Mouse (Mus musculus) mouse embryonic stem cell (cell line): ENCODE results near the gene Dscaml1.

Experiments
- in situ Hi-C, 2 experiments: fragments of 300-500 bp; cut with MboI; formaldehyde crosslinking; loops; 1 replicate in 1 of 2; 3 replicates in 1 of 2; pipeline ENCODE4 v1.14.3; 2019 to 2020; ENCODE audit warnings: low sequenced_read_pairs in 2 of 2, low pct_unique_long_range_greater_than_20kb in 1 of 2, mixed read lengths in 1 of 2; ENCODE audit not compliant: unreplicated experiment in 1 of 2

Gene Dscaml1

GRCm38 (mm10) chr9:45407706-45408675, 18.4 kb upstream of the Dscaml1 start:
- in situ Hi-C loops, result no loop called here

GRCm38 (mm10) chr9:45410193-45410592, 16.2 kb upstream of the Dscaml1 start:
- in situ Hi-C loops, result loop anchor here (5.0 kb wide), 1 partner anchor 108 kb away; no protein-coding TSS in a partner anchor

- in situ Hi-C loops, result loop anchor here (5.0 kb wide), 1 partner anchor 108 kb away; no protein-coding TSS in a partner anchor
Observed at GRCm38 (mm10) chr9:45410614-45411013, 15.8 kb upstream of the Dscaml1 start.

GRCm38 (mm10) chr9:45411111-45411510, 15.3 kb upstream of the Dscaml1 start:
- in situ Hi-C loops, result loop anchor here (5.0 kb wide), 1 partner anchor 109 kb away; no protein-coding TSS in a partner anchor

GRCm38 (mm10) chr9:45411803-45412202, 14.6 kb upstream of the Dscaml1 start:
- in situ Hi-C loops, result loop anchor here (5.0 kb wide), 1 partner anchor 110 kb away; no protein-coding TSS in a partner anchor

GRCm38 (mm10) chr9:45412287-45412686, 14.1 kb upstream of the Dscaml1 start:
- in situ Hi-C loops, result loop anchor here (5.0 kb wide), 1 partner anchor 110 kb away; no protein-coding TSS in a partner anchor

GRCm38 (mm10) chr9:45412700-45413477, 13.5 kb upstream of the Dscaml1 start:
- in situ Hi-C loops, result loop anchor here (5.0 kb wide), 1 partner anchor 111 kb away; no protein-coding TSS in a partner anchor

- in situ Hi-C loops, result loop anchor here (5.0 kb wide), 1 partner anchor 111 kb away; no protein-coding TSS in a partner anchor
Observed at GRCm38 (mm10) chr9:45413478-45414140, 12.8 kb upstream of the Dscaml1 start.

- in situ Hi-C loops, result loop anchor here in 1 of 2 experiments (5.0 kb wide), 1 partner anchor 194 kb away; no protein-coding TSS in a partner anchor
Observed at GRCm38 (mm10) chr9:45415912-45416311, 10.5 kb upstream of the Dscaml1 start.

GRCm38 (mm10) chr9:45417245-45417644, 9.2 kb upstream of the Dscaml1 start:
- in situ Hi-C loops, result loop anchor here in 1 of 2 experiments (5.0 kb wide), 1 partner anchor 195 kb away; no protein-coding TSS in a partner anchor

- in situ Hi-C loops, result loop anchor here in 1 of 2 experiments (5.0 kb wide), 1 partner anchor 196 kb away; no protein-coding TSS in a partner anchor
Observed at GRCm38 (mm10) chr9:45418252-45418651, 8.2 kb upstream of the Dscaml1 start.

- in situ Hi-C loops, result no loop called here
Observed at GRCm38 (mm10) chr9:45421209-45421608, 5.2 kb upstream of the Dscaml1 start.

- in situ Hi-C loops, result no loop called here
Observed at GRCm38 (mm10) chr9:45422761-45423298, 3.6 kb upstream of the Dscaml1 start.

GRCm38 (mm10) chr9:45429392-45429791, 3.0 kb downstream of the Dscaml1 start:
- in situ Hi-C loops, result no loop called here

- in situ Hi-C loops, result no loop called here
Observed at GRCm38 (mm10) chr9:45429951-45430697, 3.7 kb downstream of the Dscaml1 start.

GRCm38 (mm10) chr9:45430698-45430959, 4.2 kb downstream of the Dscaml1 start:
- in situ Hi-C loops, result no loop called here

GRCm38 (mm10) chr9:45431150-45431549, 4.7 kb downstream of the Dscaml1 start:
- in situ Hi-C loops, result no loop called here
